Mouse (Mus musculus): ENCODE measurements around the gene Atl3.

The Atl3 gene

DNA sequence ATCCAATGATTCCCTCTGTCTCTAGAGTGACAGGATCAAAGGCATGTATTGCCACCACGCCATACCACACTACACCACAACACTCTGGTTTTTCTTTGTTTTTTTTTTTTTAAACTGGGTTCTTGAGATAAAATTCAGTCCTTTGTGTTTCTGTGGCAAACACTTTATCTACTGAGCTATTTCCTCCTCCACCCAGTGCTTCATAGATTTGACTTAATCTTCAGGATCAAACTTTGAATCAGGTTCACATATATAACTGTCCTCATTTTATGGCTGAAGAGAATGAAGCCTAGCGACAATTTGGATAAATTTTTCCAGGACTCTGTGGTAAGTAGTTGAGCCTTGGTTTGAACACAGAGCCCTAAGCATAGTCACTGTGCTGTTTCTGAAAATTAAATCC, 69.8 kb downstream of the Atl3 start:
- no peak for DNase-seq

DNA sequence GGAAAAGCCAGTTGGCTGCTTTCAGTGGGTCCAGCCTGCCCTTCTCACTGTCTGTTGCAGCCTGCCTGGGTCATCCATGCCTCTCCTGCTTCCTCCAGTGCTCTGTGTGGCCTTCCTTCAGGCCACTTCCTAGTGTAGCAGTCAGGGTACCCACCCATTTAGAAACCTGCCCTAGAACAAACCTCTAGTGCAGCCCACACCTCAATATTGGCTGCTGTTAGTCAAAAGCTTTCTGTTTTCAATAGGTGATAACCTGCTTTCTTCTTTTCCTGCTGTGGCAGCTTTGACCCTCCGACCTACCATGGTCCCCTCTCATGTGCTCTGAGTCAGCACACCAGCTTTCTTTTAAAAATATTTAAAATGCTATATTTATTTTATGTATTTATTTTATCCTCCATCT, 70.6 kb downstream of the Atl3 start:
- no peak for DNase-seq

DNA sequence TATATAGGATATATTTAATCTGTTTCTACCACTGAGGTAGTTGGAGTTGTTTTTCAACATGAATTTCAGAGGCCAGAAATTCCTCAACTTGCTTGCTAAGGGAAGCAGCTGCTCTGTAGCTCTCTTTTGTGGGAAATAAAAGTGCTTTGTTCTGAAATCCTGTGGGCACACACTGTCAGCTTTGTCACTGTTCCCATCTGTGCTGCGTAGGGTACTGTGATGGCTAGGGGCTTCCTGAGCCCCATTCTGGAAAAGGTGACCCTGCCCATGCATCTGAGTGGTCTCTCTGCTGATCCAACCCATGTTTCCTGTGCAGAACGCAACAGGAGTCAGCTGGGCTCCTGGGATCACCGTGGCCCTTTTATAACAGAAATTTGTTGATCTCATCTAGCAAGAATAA, 73.0 kb downstream of the Atl3 start:
- DNase-seq, result no peak

DNA sequence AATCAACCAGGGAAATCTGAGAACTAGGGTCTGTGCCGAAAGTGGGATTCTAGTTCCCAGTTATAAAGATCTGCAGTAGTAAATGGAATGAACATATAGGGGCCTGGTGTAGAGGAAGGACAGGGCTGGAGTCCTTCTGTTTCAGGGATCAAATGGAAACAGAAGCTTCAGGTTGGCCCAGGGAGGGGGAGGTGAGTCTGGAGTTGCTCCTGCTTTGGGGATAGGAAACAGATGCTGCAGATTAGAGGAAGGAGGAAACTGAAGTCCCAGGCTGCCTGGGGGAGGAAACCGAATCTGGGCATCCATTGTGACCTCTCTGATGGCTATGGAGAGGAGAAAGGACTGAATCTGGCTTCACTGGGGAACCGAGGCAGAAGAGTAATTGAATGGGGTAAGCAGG, 74.5 kb downstream of the Atl3 start:
- DNase-seq, result no peak

DNA sequence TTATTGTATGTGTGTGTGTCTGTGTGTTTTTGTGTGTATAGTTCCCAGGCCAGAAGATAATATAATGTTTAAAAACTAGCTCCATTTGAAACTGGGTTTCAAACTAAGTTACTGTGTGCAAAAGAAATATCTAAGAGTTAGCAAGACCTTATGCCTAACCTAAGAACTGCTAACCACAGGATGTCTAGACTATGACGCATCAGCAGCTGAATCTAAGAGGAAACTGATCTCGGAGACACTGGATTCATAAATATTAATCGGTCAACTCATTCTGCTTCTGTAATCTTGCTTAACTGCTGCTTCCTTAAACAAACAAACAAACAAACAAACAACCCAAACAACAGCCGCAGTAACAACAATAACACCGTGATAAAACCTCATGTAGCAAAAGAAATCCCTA, 75.8 kb downstream of the Atl3 start:
- no peak for DNase-seq

DNA sequence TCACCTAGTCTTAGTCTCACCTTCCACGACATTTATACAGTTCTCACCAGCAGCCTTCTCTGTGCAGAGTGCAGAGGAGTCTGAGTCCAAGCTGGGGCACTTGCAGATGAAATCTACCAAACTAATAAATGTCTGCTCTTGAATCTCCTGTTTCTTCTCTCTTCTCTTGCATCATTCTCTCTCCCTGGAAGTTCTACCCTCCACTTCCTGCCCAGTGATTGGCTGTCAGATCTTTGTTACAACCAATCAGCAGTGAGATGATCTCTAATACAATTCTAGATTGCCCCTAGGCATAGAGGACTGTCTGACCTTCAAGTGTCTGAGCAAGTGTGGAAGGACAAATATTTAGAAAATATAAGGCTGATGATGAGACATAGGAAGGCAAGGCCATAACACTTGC, 82.3 kb downstream of the Atl3 start:
- no peak for DNase-seq

DNA sequence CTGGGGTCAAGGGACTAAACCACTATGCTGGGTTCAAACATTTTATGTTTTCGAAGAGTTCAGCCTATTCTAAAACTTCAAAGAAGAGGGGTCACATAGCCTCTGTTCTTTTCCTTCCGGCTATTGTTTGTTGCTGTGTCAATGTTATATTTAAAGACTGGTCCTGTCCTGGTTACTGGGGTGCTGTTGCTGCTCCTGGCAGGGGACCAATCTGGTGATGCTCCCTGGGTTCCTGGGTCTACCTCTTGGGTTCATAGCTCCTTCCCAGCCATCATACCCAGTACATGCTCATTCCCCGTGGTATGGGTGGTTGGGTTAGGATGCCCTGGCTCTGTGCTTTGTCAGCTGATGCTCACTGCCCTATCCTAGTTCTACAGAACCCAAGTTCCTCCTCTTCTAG, 83.9 kb downstream of the Atl3 start:
- no peak for DNase-seq

DNA sequence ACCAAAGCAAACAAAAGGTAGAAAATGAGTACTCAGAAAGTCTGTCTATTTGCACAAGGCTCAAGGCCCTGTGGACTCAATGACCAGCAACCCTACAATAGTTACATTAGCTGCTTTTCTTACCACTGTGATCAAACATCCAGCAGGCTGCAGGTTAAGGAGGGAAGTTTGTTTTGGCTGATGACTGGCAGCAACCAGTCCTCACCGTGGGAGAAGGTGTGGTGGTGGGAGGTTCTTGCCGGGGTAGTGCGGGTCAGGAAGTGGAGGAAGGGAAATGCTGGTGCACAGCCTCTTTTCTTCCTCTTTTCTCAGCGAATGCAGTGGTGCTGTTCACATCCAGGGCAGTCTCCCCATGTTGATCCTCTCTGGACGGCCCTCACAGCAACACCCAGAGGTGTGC, 87.2 kb downstream of the Atl3 start:
- no peak for DNase-seq

DNA sequence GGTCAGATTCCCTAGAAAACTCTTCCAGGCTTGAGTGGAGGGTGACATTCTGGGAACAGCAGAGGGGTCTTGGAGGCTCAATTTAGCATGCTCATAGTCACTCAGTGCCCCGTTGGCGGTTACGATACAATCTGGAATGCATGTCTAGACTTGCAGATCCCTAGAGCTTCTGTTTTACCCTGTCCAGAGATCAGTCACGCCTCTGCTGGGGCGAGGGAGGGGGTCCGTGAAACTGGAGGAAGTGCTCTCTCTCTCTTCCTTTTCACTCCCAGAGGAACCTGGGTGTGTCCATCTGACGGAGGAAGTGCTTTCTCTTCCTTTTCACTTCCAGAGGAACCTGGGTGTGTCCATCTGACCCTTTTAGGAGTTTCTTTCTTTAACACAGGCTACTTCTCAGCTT, 89.3 kb downstream of the Atl3 start:
- no peak for DNase-seq

DNA sequence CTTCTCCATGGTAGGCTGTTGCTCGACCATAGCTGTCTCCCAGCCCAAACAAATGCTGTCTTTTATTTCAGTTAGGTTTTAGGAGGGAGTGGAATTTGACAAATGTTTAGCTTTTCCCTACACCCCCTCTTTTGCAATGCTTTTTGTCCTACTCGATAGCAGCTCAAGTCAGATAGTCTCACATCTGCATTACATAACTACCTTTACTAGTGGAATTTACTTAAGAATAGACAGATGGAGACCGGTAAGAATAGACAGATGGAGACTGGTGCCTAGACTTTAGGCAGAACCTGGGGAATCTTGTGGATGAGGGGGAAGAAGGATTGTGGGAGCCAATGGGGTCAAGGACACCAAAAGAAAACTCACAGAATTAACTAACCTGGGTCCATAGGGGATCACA, 89.8 kb downstream of the Atl3 start:
- DNase-seq, result no peak

DNA sequence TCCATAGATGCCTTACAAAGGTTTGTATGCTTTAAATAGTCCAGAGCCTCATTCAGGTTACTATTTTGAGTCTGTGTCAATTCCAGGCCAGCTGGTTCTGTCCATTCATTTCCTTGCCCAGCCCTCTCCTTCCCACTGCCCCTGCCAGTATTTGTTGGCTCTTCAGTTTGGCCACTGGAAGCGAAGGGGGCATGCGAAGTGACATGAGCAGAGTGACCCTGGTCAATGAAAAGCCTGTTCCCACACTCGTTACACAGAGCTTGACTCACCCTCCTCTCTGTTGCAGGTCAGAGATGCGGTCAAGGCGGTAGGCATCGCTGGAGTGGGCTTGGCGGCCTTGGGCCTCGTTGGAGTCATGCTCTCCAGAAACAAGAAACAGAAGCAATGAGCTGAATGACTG, 91.4 kb downstream of the Atl3 start:
- DNase-seq, result no peak

DNA sequence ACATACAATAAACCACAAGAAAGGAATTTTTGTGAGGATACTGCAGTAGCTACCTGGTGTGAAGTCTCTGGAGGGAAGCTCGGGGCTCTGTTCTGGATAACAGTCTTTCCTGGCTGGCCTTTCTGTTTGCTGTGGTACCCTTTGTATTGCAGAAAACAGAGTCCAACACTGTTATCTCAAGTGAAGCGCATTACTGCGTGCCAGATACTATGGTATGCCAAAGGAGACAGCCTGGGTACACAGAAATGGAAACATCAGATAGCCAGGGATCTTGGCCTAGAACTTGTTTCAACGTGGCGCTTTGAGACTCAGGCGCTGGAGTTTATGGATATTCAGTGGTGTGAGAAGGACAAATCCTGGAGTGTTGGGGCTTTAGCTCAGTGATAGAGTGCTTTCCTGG, 91.9 kb downstream of the Atl3 start:
- DNase-seq, result no peak

All from thymus, postnatal 4 days (tissue).